In genomic region chr17:80577639-80578038, GRCm38 (mm10) we compare ENCODE assay signal across 8 mouse cellular contexts. TPM values are rescaled to one million over a fixed set of nuclear protein-coding genes. Genes with fewer than 3 reads are reported as not detected.
A peak's percentile ranks its signal among the peaks of the same experiment; 100 is the strongest.
DNase-seq lines count a peak whose midpoint lies in the region; ATAC-seq lines count a peak whose summit lies in the region.
"Had no signal": no experiment of that assay in that cellular context is flagged by ENCODE, and none has a peak within 500 bp of the region (broad histone marks: within the 10 kb centered on the region; RNA-seq: fewer than 3 reads in every experiment).

Gene Cdkl4 (minus strand): TSS chr17:80577813.

- intact Hi-C loops in left cerebral cortex, postnatal 10 days (cut with DNase I): no loop called here

- WGBS in liver, embryonic 11.5 days: 69% methylated on average over 15 of the region's 15 CpGs
- 68% methylated on average over 15 of the region's 15 CpGs for WGBS in forebrain, embryonic 14.5 days
- 65% methylated on average over 15 of the region's 15 CpGs for WGBS in neural tube, embryonic 15.5 days

- no peaks in the 10 kb centered on the region; the same call in 1 of the 2 replicates for H3K27me3 ChIP-seq in liver, embryonic 11.5 days (replicated peaks; ENCODE audit: control insufficient read depth, insufficient read depth, low read length)
- no peaks in the 10 kb centered on the region for H3K27me3 ChIP-seq in forebrain, embryonic 14.5 days (replicated peaks; ENCODE audit: control insufficient read depth, insufficient read depth, low read length)
- no peaks in the 10 kb centered on the region for H3K27me3 ChIP-seq in neural tube, embryonic 15.5 days (replicated peaks)

- no peaks in the 10 kb centered on the region for H3K9me3 ChIP-seq in liver, embryonic 11.5 days (ENCODE audit: control insufficient read depth, low read length)
- H3K9me3 ChIP-seq in forebrain, embryonic 14.5 days (replicated peaks; ENCODE audit: control insufficient read depth, low read length): no peaks in the 10 kb centered on the region
- H3K9me3 ChIP-seq in neural tube, embryonic 15.5 days (replicated peaks): no peaks in the 10 kb centered on the region

- H3K27ac ChIP-seq in liver, embryonic 11.5 days (ENCODE audit: low read depth, low read length): no peak within 1 kb of the TSS
- H3K27ac ChIP-seq in forebrain, embryonic 14.5 days (ENCODE audit: low read depth, low read length): peak within 1 kb of the TSS; percentile 27; the same call in 1 of the 2 replicates
- H3K27ac ChIP-seq in neural tube, embryonic 15.5 days (replicated peaks): no peak within 1 kb of the TSS
- H3K27ac ChIP-seq: macrophage had no signal

- no peaks in the 10 kb centered on the region for H3K36me3 ChIP-seq in liver, embryonic 11.5 days (ENCODE audit: control insufficient read depth, insufficient read depth, low read length)
- H3K36me3 ChIP-seq in forebrain, embryonic 14.5 days (ENCODE audit: control insufficient read depth, insufficient read depth, low read length): peaks cover 21% of the 10 kb centered on the region
- peaks cover 11% of the 10 kb centered on the region for H3K36me3 ChIP-seq in neural tube, embryonic 15.5 days

- peak within 1 kb of the TSS; percentile 84 for H3K4me2 ChIP-seq in liver, embryonic 11.5 days
- peak within 1 kb of the TSS; percentile 91 for H3K4me2 ChIP-seq in forebrain, embryonic 14.5 days (ENCODE audit: low read length)
- peak within 1 kb of the TSS; percentile 80 for H3K4me2 ChIP-seq in neural tube, embryonic 15.5 days

- ATAC-seq in liver, embryonic 11.5 days (replicated peaks; ENCODE audit: low FRiP score): no peak
- ATAC-seq in forebrain, embryonic 14.5 days: peak; percentile 54
- ATAC-seq in neural tube, embryonic 15.5 days (ENCODE audit: low FRiP score): peak; percentile 22; the same call in 1 of the 2 replicates
- ATAC-seq in CD4-positive, CD25-positive, alpha-beta regulatory T cell, adult 4 months: no peak

- no peaks in the 10 kb centered on the region for H3K4me1 ChIP-seq in liver, embryonic 11.5 days (replicated peaks; ENCODE audit: control insufficient read depth, insufficient read depth, low read length)
- 0 out of 2 replicates have a peak, but pooled peaks cover 11% of the 10 kb centered on the region for H3K4me1 ChIP-seq in forebrain, embryonic 14.5 days (ENCODE audit: control insufficient read depth, insufficient read depth, low read length)
- H3K4me1 ChIP-seq in neural tube, embryonic 15.5 days: peaks cover 12% of the 10 kb centered on the region; the same call in 1 of the 2 replicates

- H3K4me3 ChIP-seq in liver, embryonic 11.5 days (ENCODE audit: low read depth, low read length): peak within 1 kb of the TSS; percentile 48
- H3K4me3 ChIP-seq in forebrain, embryonic 14.5 days (ENCODE audit: low read depth, low read length): peak within 1 kb of the TSS; percentile 40
- peak within 1 kb of the TSS; percentile 46 for H3K4me3 ChIP-seq in neural tube, embryonic 15.5 days (replicated peaks)

- no peak within 1 kb of the TSS for H3K9ac ChIP-seq in liver, embryonic 11.5 days (ENCODE audit: low read depth, low read length)
- H3K9ac ChIP-seq in forebrain, embryonic 14.5 days (ENCODE audit: low read length): peak within 1 kb of the TSS; percentile 72
- peak within 1 kb of the TSS; percentile 49 for H3K9ac ChIP-seq in neural tube, embryonic 15.5 days (replicated peaks)

- DNase-seq in liver, embryonic 11.5 days (ENCODE audit: low spot score): no peak
- no peak for DNase-seq in liver
- no peak for DNase-seq in forebrain, embryonic 14.5 days (ENCODE audit: low spot score)
- DNase-seq in left cerebral cortex, postnatal 10 days (ENCODE audit: extremely low spot score in 1 of 2, low spot score in 2 of 2): no peak
- no peak for DNase-seq in ovary, postnatal 14 days (ENCODE audit: low spot score)

RNA-seq across cellular contexts. Expression of gene Cdkl4, which starts in this region (rescaled TPM):
- 0.53 and 0.56 TPM in 2 replicates for polyA plus RNA-seq in liver, embryonic 11.5 days (2014; fragmentation: Nextera tagmentation; extraction: Ambion mirVana)
- 3.6 and 4.8 TPM in 2 replicates for polyA plus RNA-seq in forebrain, embryonic 14.5 days (2014; fragmentation: Nextera tagmentation; extraction: Ambion mirVana)
- total RNA-seq in left cerebral cortex, postnatal 10 days (2021): 10 to 100 TPM; 12.1 to 12.4 TPM
- polyA plus RNA-seq in neural tube, embryonic 15.5 days (2015; fragmentation: Nextera tagmentation; extraction: Ambion mirVana): 5.3 and 5.4 TPM in 2 replicates
- under 1 TPM; 0.46 to 0.53 TPM for polyA plus RNA-seq in CD4-positive, CD25-positive, alpha-beta regulatory T cell, adult 4 months (2017; shearing (Covaris generic))

Comparison
In these comparisons a context has a peak if more than half of its experiments do, and no peak if none do; other contexts are left out.
1. ATAC-seq: peak in forebrain, embryonic 14.5 days (single experiment) and neural tube, embryonic 15.5 days (single experiment); none in liver, embryonic 11.5 days (single experiment) and CD4-positive, CD25-positive, alpha-beta regulatory T cell, adult 4 months (single experiment).
2. Peak in every context shown above with its lines, with median percentiles within 50 percentile points of each other: H3K4me2 ChIP-seq and H3K4me3 ChIP-seq.